Comparison of ENCODE assay signal across 20 mouse cellular contexts in the genomic region with DNA sequence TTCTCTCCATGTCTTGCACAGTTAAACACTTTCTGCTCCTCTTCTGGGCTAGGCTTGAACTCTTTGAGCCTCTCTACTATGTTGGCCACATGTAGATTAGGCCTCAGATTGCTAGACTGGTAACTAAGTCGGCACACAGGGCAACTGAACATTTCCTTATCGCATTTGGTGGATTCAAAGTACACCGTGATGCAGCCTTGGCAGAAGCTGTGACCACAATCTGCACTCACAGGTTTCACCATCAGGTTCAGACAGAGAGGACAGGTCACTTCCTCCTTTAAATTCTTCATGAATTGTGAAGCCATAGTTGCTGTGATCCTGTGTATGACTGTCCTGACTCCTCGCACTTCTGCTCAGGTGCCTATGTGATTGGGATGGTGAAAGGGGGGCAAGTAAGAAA. TPM values are rescaled to one million over a fixed set of nuclear protein-coding genes. Genes with fewer than 3 reads are reported as not detected.
DNase-seq lines count a peak whose midpoint lies in the region; ATAC-seq and TF ChIP-seq lines count a peak whose summit lies in the region.
"Not testable (repeated sequence)": the region's sequence is repeated elsewhere in the genome, so short reads cannot be mapped to it uniquely, and the experiment has no call there.
"Had no signal": no experiment of that assay in that cellular context is flagged by ENCODE, and none has a peak within 500 bp of the region (broad histone marks: within the 10 kb centered on the region; RNA-seq: fewer than 3 reads in every experiment).

No protein-coding gene starts in this region.

- peak; percentile 17 to 55; a peak in 1 of 4 replicates for TF ChIP-seq EP300 in MEL (IDR thresholded peaks at IDR 0.05; ENCODE audit: low read depth in 1 of 2, low read length in 2 of 2)

- not testable (repeated sequence) for H3K27me3 ChIP-seq in MEL (ENCODE audit: control insufficient read depth in 1 of 2, insufficient read depth in 2 of 2, low read length in 2 of 2); liver, adult 2 months (ENCODE audit: control insufficient read depth, insufficient read depth, low read length); small intestine, adult 2 months (ENCODE audit: control insufficient read depth, insufficient read depth, low read length)

- not testable (repeated sequence) for H3K4me3 ChIP-seq in MEL (ENCODE audit: control insufficient read depth in 1 of 2, insufficient read depth in 1 of 2, low read depth in 2 of 2, low read length in 2 of 2); liver, adult 2 months (ENCODE audit: insufficient read depth, low read depth, low read length); small intestine, adult 2 months (ENCODE audit: low read depth, low read length)

- 86% methylated on average over 4 of the region's 4 CpGs for WGBS in liver, adult 2 months
- 35% methylated on average over 4 of the region's 4 CpGs for WGBS in small intestine, adult 2 months

- not testable (repeated sequence) for TF ChIP-seq POLR2A in MEL (IDR thresholded peaks at IDR 0.05; ENCODE audit: control insufficient read depth in 1 of 2, insufficient read depth in 1 of 2, low read depth in 1 of 2, low read length in 2 of 2, poor library complexity in 1 of 2); liver, adult 2 months (IDR thresholded peaks at IDR 0.05; ENCODE audit: extremely low read depth, insufficient read depth, low read length); small intestine, adult 2 months (IDR thresholded peaks at IDR 0.05; ENCODE audit: low read depth, low read length)

- H3K36me3 ChIP-seq in MEL (ENCODE audit: control insufficient read depth in 1 of 2, insufficient read depth in 2 of 2, low read length in 2 of 2); liver, adult 2 months (ENCODE audit: control insufficient read depth, insufficient read depth, low read length): not testable (repeated sequence)
- peaks cover 11% of the 10 kb centered on the region for H3K36me3 ChIP-seq in small intestine, adult 2 months (ENCODE audit: control insufficient read depth, insufficient read depth, low read length)

- TF ChIP-seq CTCF in MEL (IDR thresholded peaks at IDR 0.05 in 2 of 3, conservative IDR thresholded peaks at IDR 0.05 in 1 of 3; ENCODE audit: control insufficient read depth in 1 of 3, insufficient read depth in 1 of 3, low read depth in 2 of 3, low read length in 3 of 3, poor library complexity in 1 of 3, severe bottlenecking in 1 of 3); liver, adult 2 months (IDR thresholded peaks at IDR 0.05; ENCODE audit: low read depth, low read length); small intestine, adult 2 months (IDR thresholded peaks at IDR 0.05; ENCODE audit: extremely low read depth, insufficient read length, insufficient replicate concordance, low read depth, low read length): not testable (repeated sequence)

- H3K4me1 ChIP-seq in MEL (ENCODE audit: control insufficient read depth in 1 of 2, insufficient read depth in 2 of 2, low read length in 2 of 2); liver, adult 2 months (ENCODE audit: control insufficient read depth, insufficient read depth, low read length); small intestine, adult 2 months (ENCODE audit: control insufficient read depth, insufficient read depth, insufficient read length, low read length): not testable (repeated sequence)

- TF ChIP-seq RAD21 in MEL (IDR thresholded peaks at IDR 0.05; ENCODE audit: low read depth, low read length) = not testable (repeated sequence)

- DNase-seq in MEL (ENCODE audit: low read depth, low spot score) = peak; percentile 54
- DNase-seq in liver, adult 2 months (ENCODE audit: extremely low read depth, low read depth, low spot score) = peak; percentile 38

- not testable (repeated sequence) for H3K9ac ChIP-seq in MEL (ENCODE audit: control insufficient read depth, low read depth, low read length, poor library complexity, severe bottlenecking); liver, adult 2 months (ENCODE audit: low read depth, low read length)

- H3K9me3 ChIP-seq in MEL (replicated peaks; ENCODE audit: insufficient read depth, low read length) = not testable (repeated sequence)

- not testable (repeated sequence) for H3K27ac ChIP-seq in MEL (ENCODE audit: control insufficient read depth, low read depth, low read length); liver, adult 2 months (replicated peaks; ENCODE audit: insufficient read depth, low read depth, low read length)
- peak overlapping the region; percentile 77 for H3K27ac ChIP-seq in small intestine, adult 2 months (ENCODE audit: insufficient read depth, low read depth, low read length)

- H3K79me2 ChIP-seq in MEL (ENCODE audit: control insufficient read depth, insufficient read depth, low read length, poor library complexity); liver, adult 2 months (ENCODE audit: control insufficient read depth, insufficient read depth, low read length): not testable (repeated sequence)

- peak; percentile 38; the same call in 1 of the 2 replicates for ATAC-seq in common myeloid progenitor, adult 5-6 weeks (replicated peaks; ENCODE audit: low read depth, poor library complexity, severe bottlenecking)
- ATAC-seq in hematopoietic stem cell, adult 5-6 weeks (replicated peaks in 1 of 2; ENCODE audit: insufficient read depth in 1 of 2, low FRiP score in 2 of 2, low TSS enrichment in 1 of 2, low read depth in 1 of 2, poor library complexity in 2 of 2, severe bottlenecking in 2 of 2) = peak; percentile 33 to 59; a peak in 3 of 4 replicates
- peak; percentile 72 for ATAC-seq in megakaryocyte progenitor cell, adult 5-6 weeks (replicated peaks; ENCODE audit: poor library complexity)
- 0 out of 2 replicates have a peak, but pooled peaks have one; percentile 18 for ATAC-seq in monocyte, adult 5-6 weeks (replicated peaks; ENCODE audit: insufficient number of reproducible peaks, low FRiP score, low TSS enrichment, poor library complexity, severe bottlenecking)

RNA-seq across cellular contexts. Expression of a gene that starts 5.1 kb away (rescaled TPM):
- 4.8 and 5.0 TPM in 2 replicates for total RNA-seq in MEL (2012; rRNA removed)
- polyA plus RNA-seq in MEL (2012; ENCODE audit: insufficient read depth in 1 of 2, insufficient read length in 2 of 2, low read depth in 1 of 2, low replicate concordance in 2 of 2, missing spikeins in 1 of 2) = 1 to 10 TPM in 1 of 2 experiments, not detected in 1; 6.9 TPM
- 25.4 and 31.8 TPM in 2 replicates for total RNA-seq in common myeloid progenitor, adult 5-6 weeks (2017)
- total RNA-seq in hematopoietic stem cell, adult 5-6 weeks (2017) = 48.6 and 57.0 TPM in 2 replicates
- 6.7 and 12.4 TPM in 2 replicates for total RNA-seq in liver, adult 2 months (2014; rRNA removed)
- 2.7 and 2.8 TPM in 2 replicates for polyA plus RNA-seq in liver, adult 2 months (2012; rRNA removed)
- total RNA-seq in megakaryocyte progenitor cell, adult 5-6 weeks (2015) = 13.4 and 14.2 TPM in 2 replicates
- 23.5 and 30.1 TPM in 2 replicates for total RNA-seq in megakaryocyte progenitor cell, adult 5-6 weeks (2017)
- total RNA-seq in monocyte, adult 5-6 weeks (2017) = 38.3 to 79.6 TPM (median 51.5 TPM) in 3 replicates
- 0.77 and 2.2 TPM in 2 replicates for polyA plus RNA-seq in small intestine, adult 2 months (2012; rRNA removed)

RNA-seq across cellular contexts. Expression of a gene that starts 18.8 kb away (rescaled TPM):
- total RNA-seq in MEL (2012; rRNA removed) = 0.42 and 0.69 TPM in 2 replicates
- under 1 TPM in 1 of 2 experiments, not detected in 1; 0.74 TPM for polyA plus RNA-seq in MEL (2012; ENCODE audit: insufficient read depth in 1 of 2, insufficient read length in 2 of 2, low read depth in 1 of 2, low replicate concordance in 2 of 2, missing spikeins in 1 of 2)
- 0.58 and 3.4 TPM in 2 replicates for total RNA-seq in common myeloid progenitor, adult 5-6 weeks (2017)
- total RNA-seq in hematopoietic stem cell, adult 5-6 weeks (2017) = 0.63 and 1.0 TPM in 2 replicates
- 0.09 TPM in 1 of 2 replicates, not detected in the other for total RNA-seq in liver, adult 2 months (2014; rRNA removed)
- polyA plus RNA-seq in liver, adult 2 months (2012; rRNA removed) = 0.76 and 1.3 TPM in 2 replicates
- total RNA-seq in megakaryocyte progenitor cell, adult 5-6 weeks (2015) = 0.17 and 0.32 TPM in 2 replicates
- 0.10 and 0.87 TPM in 2 replicates for total RNA-seq in megakaryocyte progenitor cell, adult 5-6 weeks (2017)
- total RNA-seq in monocyte, adult 5-6 weeks (2017) = 1.6 to 6.2 TPM (median 1.8 TPM) in 3 replicates
- polyA plus RNA-seq in small intestine, adult 2 months (2012; rRNA removed) = 0.10 TPM in 1 of 2 replicates, not detected in the other
- total RNA-seq: CH12.LX had no signal
- polyA plus RNA-seq: cerebellum, adult 2 months; embryonic facial prominence, embryonic 11.5 days; embryonic facial prominence, embryonic 13.5 days; erythroblast, embryonic 14.5 days; forebrain, embryonic 10.5 days; forebrain, embryonic 12.5 days; forebrain, embryonic 14.5 days; forebrain, embryonic 16.5 days had no signal

RNA-seq across cellular contexts. Expression of a gene that starts 21.6 kb away (rescaled TPM):
- total RNA-seq in MEL (2012; rRNA removed) = not detected in 2 replicates
- polyA plus RNA-seq in MEL (2012; ENCODE audit: insufficient read depth in 1 of 2, insufficient read length in 2 of 2, low read depth in 1 of 2, low replicate concordance in 2 of 2, missing spikeins in 1 of 2) = under 1 TPM in 1 of 2 experiments, not detected in 1; 0.04 TPM
- 0.53 and 1.6 TPM in 2 replicates for total RNA-seq in common myeloid progenitor, adult 5-6 weeks (2017)
- 9.2 and 19.9 TPM in 2 replicates for total RNA-seq in hematopoietic stem cell, adult 5-6 weeks (2017)
- 0.47 and 0.74 TPM in 2 replicates for total RNA-seq in liver, adult 2 months (2014; rRNA removed)
- 0.06 TPM in 1 of 2 replicates, not detected in the other for polyA plus RNA-seq in liver, adult 2 months (2012; rRNA removed)
- 0.61 and 2.0 TPM in 2 replicates for total RNA-seq in megakaryocyte progenitor cell, adult 5-6 weeks (2015)
- total RNA-seq in megakaryocyte progenitor cell, adult 5-6 weeks (2017) = 1.5 and 1.8 TPM in 2 replicates
- total RNA-seq in monocyte, adult 5-6 weeks (2017) = 23.5 to 27.5 TPM (median 27.2 TPM) in 3 replicates
- polyA plus RNA-seq in small intestine, adult 2 months (2012; rRNA removed) = 0.09 TPM in 1 of 2 replicates, not detected in the other
- total RNA-seq: adrenal gland, postnatal 4 days had no signal
- polyA plus RNA-seq: adrenal gland, adult 2 months; embryonic facial prominence, embryonic 11.5 days; embryonic facial prominence, embryonic 13.5 days; erythroblast, embryonic 14.5 days; forebrain, embryonic 10.5 days; forebrain, embryonic 12.5 days; forebrain, embryonic 14.5 days; forebrain, embryonic 16.5 days; G1E had no signal

RNA-seq across cellular contexts. Expression of a gene that starts 32.8 kb away (rescaled TPM):
- not detected in 2 replicates for total RNA-seq in MEL (2012; rRNA removed)
- under 1 TPM in 1 of 2 experiments, not detected in 1; 0.14 TPM for polyA plus RNA-seq in MEL (2012; ENCODE audit: insufficient read depth in 1 of 2, insufficient read length in 2 of 2, low read depth in 1 of 2, low replicate concordance in 2 of 2, missing spikeins in 1 of 2)
- 62.4 and 67.9 TPM in 2 replicates for total RNA-seq in common myeloid progenitor, adult 5-6 weeks (2017)
- total RNA-seq in hematopoietic stem cell, adult 5-6 weeks (2017) = 124 and 139 TPM in 2 replicates
- total RNA-seq in liver, adult 2 months (2014; rRNA removed) = 11.7 and 15.5 TPM in 2 replicates
- polyA plus RNA-seq in liver, adult 2 months (2012; rRNA removed) = 1.6 and 1.7 TPM in 2 replicates
- total RNA-seq in megakaryocyte progenitor cell, adult 5-6 weeks (2015) = 47.7 and 58.0 TPM in 2 replicates
- 63.9 and 69.0 TPM in 2 replicates for total RNA-seq in megakaryocyte progenitor cell, adult 5-6 weeks (2017)
- 151 to 341 TPM (median 152 TPM) in 3 replicates for total RNA-seq in monocyte, adult 5-6 weeks (2017)
- 2.8 and 5.9 TPM in 2 replicates for polyA plus RNA-seq in small intestine, adult 2 months (2012; rRNA removed)
- polyA plus RNA-seq: erythroblast, embryonic 14.5 days; G1E had no signal

RNA-seq across cellular contexts. Expression of a gene that starts 52.6 kb away (rescaled TPM):
- total RNA-seq in MEL (2012; rRNA removed) = 0.12 and 0.13 TPM in 2 replicates
- not detected for polyA plus RNA-seq in MEL (2012; ENCODE audit: insufficient read depth in 1 of 2, insufficient read length in 2 of 2, low read depth in 1 of 2, low replicate concordance in 2 of 2, missing spikeins in 1 of 2)
- 0.27 and 1.5 TPM in 2 replicates for total RNA-seq in common myeloid progenitor, adult 5-6 weeks (2017)
- 2.8 and 5.3 TPM in 2 replicates for total RNA-seq in hematopoietic stem cell, adult 5-6 weeks (2017)
- total RNA-seq in liver, adult 2 months (2014; rRNA removed) = 0.54 and 1.3 TPM in 2 replicates
- 0.13 TPM in 1 of 2 replicates, not detected in the other for polyA plus RNA-seq in liver, adult 2 months (2012; rRNA removed)
- 0.12 and 0.52 TPM in 2 replicates for total RNA-seq in megakaryocyte progenitor cell, adult 5-6 weeks (2015)
- total RNA-seq in megakaryocyte progenitor cell, adult 5-6 weeks (2017) = 0.29 and 1.0 TPM in 2 replicates
- 0.58 to 1.1 TPM in 2 of 3 replicates, not detected in the other for total RNA-seq in monocyte, adult 5-6 weeks (2017)
- polyA plus RNA-seq in small intestine, adult 2 months (2012; rRNA removed) = not detected in 2 replicates
- total RNA-seq: adrenal gland, adult 2 months; adrenal gland, postnatal 25 days; G1E had no signal
- polyA plus RNA-seq: adrenal gland, adult 2 months; cerebellum, adult 2 months; embryonic facial prominence, embryonic 11.5 days; erythroblast, embryonic 14.5 days; forebrain, embryonic 12.5 days; forebrain, embryonic 14.5 days; forebrain, embryonic 16.5 days; G1E had no signal

Comparison
In these comparisons a context has a peak if more than half of its experiments do, and no peak if none do; other contexts are left out.
1. ATAC-seq: peak in every context shown above with its lines; median percentile 72 in megakaryocyte progenitor cell, adult 5-6 weeks; 46 in hematopoietic stem cell, adult 5-6 weeks; 38 in common myeloid progenitor, adult 5-6 weeks; 18 in monocyte, adult 5-6 weeks.